Mouse (Mus musculus): ENCODE measurements around the gene Zbtb8os.

Gene Zbtb8os

GRCm38 (mm10) chr4:129384440-129384839, 48.9 kb downstream of the Zbtb8os start:
- H3K27me3 ChIP-seq (ENCODE audit: insufficient read depth, low read length) = no peaks in the 10 kb centered on the region
- peaks cover 81% of the 10 kb centered on the region for H3K4me1 ChIP-seq (replicated peaks; ENCODE audit: low read depth, low read length)
- peak overlapping the region; percentile 29; the same call in 1 of the 2 replicates for H3K4me3 ChIP-seq (replicated peaks; ENCODE audit: low read length)
- H3K36me3 ChIP-seq (ENCODE audit: insufficient read depth, low read length) = peaks cover 4% of the 10 kb centered on the region; the same call in 1 of the 2 replicates
- TF ChIP-seq NANOG (IDR thresholded peaks at IDR 0.05; ENCODE audit: borderline replicate concordance, low read length) (no peak), POU5F1 (IDR thresholded peaks at IDR 0.05; ENCODE audit: borderline replicate concordance, low read length) (no peak), CTCF (conservative IDR thresholded peaks at IDR 0.05; ENCODE audit: low read length) (no peak)
- no peaks in the 10 kb centered on the region for H3K9me3 ChIP-seq (ENCODE audit: low read length)

- 0 out of 2 replicates have a peak overlapping the region, but pooled peaks have one; percentile 4 for H3K4me3 ChIP-seq (replicated peaks; ENCODE audit: low read length)
- no peaks in the 10 kb centered on the region for H3K27me3 ChIP-seq (ENCODE audit: insufficient read depth, low read length)
- H3K9me3 ChIP-seq (ENCODE audit: low read length) = no peaks in the 10 kb centered on the region
- no peaks in the 10 kb centered on the region for H3K36me3 ChIP-seq (ENCODE audit: insufficient read depth, low read length)
- H3K4me1 ChIP-seq (replicated peaks; ENCODE audit: low read depth, low read length) = peaks cover 81% of the 10 kb centered on the region
- TF ChIP-seq CTCF (conservative IDR thresholded peaks at IDR 0.05; ENCODE audit: low read length) = no peak
- no peak for TF ChIP-seq POU5F1 (IDR thresholded peaks at IDR 0.05; ENCODE audit: borderline replicate concordance, low read length)
- no peak for TF ChIP-seq NANOG (IDR thresholded peaks at IDR 0.05; ENCODE audit: borderline replicate concordance, low read length)
These were observed 50.2 kb downstream of the Zbtb8os start for GRCm38 (mm10) chr4:129385685-129386084.

- Histone ChIP-seq H3K4me1 (replicated peaks; ENCODE audit: low read depth, low read length) (peaks cover 80% of the 10 kb centered on the region), H3K36me3 (ENCODE audit: insufficient read depth, low read length) (no peaks in the 10 kb centered on the region), H3K4me3 (replicated peaks; ENCODE audit: low read length) (no peak overlapping the region), H3K27me3 (ENCODE audit: insufficient read depth, low read length) (no peaks in the 10 kb centered on the region), H3K9me3 (ENCODE audit: low read length) (no peaks in the 10 kb centered on the region)
- no peak for TF ChIP-seq NANOG (IDR thresholded peaks at IDR 0.05; ENCODE audit: borderline replicate concordance, low read length)
- TF ChIP-seq POU5F1 (IDR thresholded peaks at IDR 0.05; ENCODE audit: borderline replicate concordance, low read length) = no peak
- TF ChIP-seq CTCF (conservative IDR thresholded peaks at IDR 0.05; ENCODE audit: low read length) = no peak
These were observed 50.9 kb downstream of the Zbtb8os start for GRCm38 (mm10) chr4:129386269-129386946.

GRCm38 (mm10) chr4:129386989-129387388, 51.5 kb downstream of the Zbtb8os start:
- peaks cover 80% of the 10 kb centered on the region for H3K4me1 ChIP-seq (replicated peaks; ENCODE audit: low read depth, low read length)
- TF ChIP-seq POU5F1 (IDR thresholded peaks at IDR 0.05; ENCODE audit: borderline replicate concordance, low read length) (no peak), NANOG (IDR thresholded peaks at IDR 0.05; ENCODE audit: borderline replicate concordance, low read length) (no peak), CTCF (conservative IDR thresholded peaks at IDR 0.05; ENCODE audit: low read length) (no peak)

GRCm38 (mm10) chr4:129388404-129388803, 52.9 kb downstream of the Zbtb8os start:
- Histone ChIP-seq H3K4me1 (replicated peaks; ENCODE audit: low read depth, low read length) (peaks cover 82% of the 10 kb centered on the region), H3K9me3 (ENCODE audit: low read length) (no peaks in the 10 kb centered on the region), H3K4me3 (replicated peaks; ENCODE audit: low read length) (no peak overlapping the region; the same call in 1 of the 2 replicates), H3K36me3 (ENCODE audit: insufficient read depth, low read length) (no peaks in the 10 kb centered on the region), H3K27me3 (ENCODE audit: insufficient read depth, low read length) (no peaks in the 10 kb centered on the region)
- TF ChIP-seq CTCF (conservative IDR thresholded peaks at IDR 0.05; ENCODE audit: low read length) (no peak), POU5F1 (IDR thresholded peaks at IDR 0.05; ENCODE audit: borderline replicate concordance, low read length) (no peak), NANOG (IDR thresholded peaks at IDR 0.05; ENCODE audit: borderline replicate concordance, low read length) (no peak)

More at GRCm38 (mm10) chr4:129386989-129387388, 51.5 kb downstream of the Zbtb8os start:
- Histone ChIP-seq H3K4me3 (replicated peaks; ENCODE audit: low read length) (no peak overlapping the region), H3K36me3 (ENCODE audit: insufficient read depth, low read length) (no peaks in the 10 kb centered on the region), H3K27me3 (ENCODE audit: insufficient read depth, low read length) (no peaks in the 10 kb centered on the region), H3K9me3 (ENCODE audit: low read length) (no peaks in the 10 kb centered on the region)

- Histone ChIP-seq H3K36me3 (ENCODE audit: insufficient read depth, low read length) (no peaks in the 10 kb centered on the region), H3K9me3 (ENCODE audit: low read length) (no peaks in the 10 kb centered on the region), H3K4me3 (replicated peaks; ENCODE audit: low read length) (0 out of 2 replicates have a peak overlapping the region, but pooled peaks have one; percentile 13), H3K4me1 (replicated peaks; ENCODE audit: low read depth, low read length) (peaks cover 84% of the 10 kb centered on the region), H3K27me3 (ENCODE audit: insufficient read depth, low read length) (no peaks in the 10 kb centered on the region)
- TF ChIP-seq POU5F1 (IDR thresholded peaks at IDR 0.05; ENCODE audit: borderline replicate concordance, low read length) (no peak), NANOG (IDR thresholded peaks at IDR 0.05; ENCODE audit: borderline replicate concordance, low read length) (no peak), CTCF (conservative IDR thresholded peaks at IDR 0.05; ENCODE audit: low read length) (no peak)
These were observed 54.8 kb downstream of the Zbtb8os start for GRCm38 (mm10) chr4:129390216-129390743.

- peaks cover 84% of the 10 kb centered on the region for H3K4me1 ChIP-seq (replicated peaks; ENCODE audit: low read depth, low read length)
These were observed 55.6 kb downstream of the Zbtb8os start for GRCm38 (mm10) chr4:129390936-129391557.

GRCm38 (mm10) chr4:129394089-129394870, 58.8 kb downstream of the Zbtb8os start:
- TF ChIP-seq POU5F1 (IDR thresholded peaks at IDR 0.05; ENCODE audit: borderline replicate concordance, low read length) (no peak), NANOG (IDR thresholded peaks at IDR 0.05; ENCODE audit: borderline replicate concordance, low read length) (peak; percentile 43; the same call in 1 of the 2 replicates)
- H3K36me3 ChIP-seq (ENCODE audit: insufficient read depth, low read length) = no peaks in the 10 kb centered on the region
- peak overlapping the region; percentile 57 for H3K4me3 ChIP-seq (replicated peaks; ENCODE audit: low read length)
- no peaks in the 10 kb centered on the region for H3K9me3 ChIP-seq (ENCODE audit: low read length)
- H3K27me3 ChIP-seq (ENCODE audit: insufficient read depth, low read length) = no peaks in the 10 kb centered on the region
- H3K4me1 ChIP-seq (replicated peaks; ENCODE audit: low read depth, low read length) = peaks cover 77% of the 10 kb centered on the region

More at GRCm38 (mm10) chr4:129390936-129391557, 55.6 kb downstream of the Zbtb8os start:
- H3K27me3 ChIP-seq (ENCODE audit: insufficient read depth, low read length) = no peaks in the 10 kb centered on the region
- H3K4me3 ChIP-seq (replicated peaks; ENCODE audit: low read length) = no peak overlapping the region
- TF ChIP-seq CTCF (conservative IDR thresholded peaks at IDR 0.05; ENCODE audit: low read length) (no peak), NANOG (IDR thresholded peaks at IDR 0.05; ENCODE audit: borderline replicate concordance, low read length) (no peak), POU5F1 (IDR thresholded peaks at IDR 0.05; ENCODE audit: borderline replicate concordance, low read length) (no peak)
- no peaks in the 10 kb centered on the region for H3K36me3 ChIP-seq (ENCODE audit: insufficient read depth, low read length)
- no peaks in the 10 kb centered on the region for H3K9me3 ChIP-seq (ENCODE audit: low read length)

Measured in E14TG2a.4 (cell line).